In the genomic region with DNA sequence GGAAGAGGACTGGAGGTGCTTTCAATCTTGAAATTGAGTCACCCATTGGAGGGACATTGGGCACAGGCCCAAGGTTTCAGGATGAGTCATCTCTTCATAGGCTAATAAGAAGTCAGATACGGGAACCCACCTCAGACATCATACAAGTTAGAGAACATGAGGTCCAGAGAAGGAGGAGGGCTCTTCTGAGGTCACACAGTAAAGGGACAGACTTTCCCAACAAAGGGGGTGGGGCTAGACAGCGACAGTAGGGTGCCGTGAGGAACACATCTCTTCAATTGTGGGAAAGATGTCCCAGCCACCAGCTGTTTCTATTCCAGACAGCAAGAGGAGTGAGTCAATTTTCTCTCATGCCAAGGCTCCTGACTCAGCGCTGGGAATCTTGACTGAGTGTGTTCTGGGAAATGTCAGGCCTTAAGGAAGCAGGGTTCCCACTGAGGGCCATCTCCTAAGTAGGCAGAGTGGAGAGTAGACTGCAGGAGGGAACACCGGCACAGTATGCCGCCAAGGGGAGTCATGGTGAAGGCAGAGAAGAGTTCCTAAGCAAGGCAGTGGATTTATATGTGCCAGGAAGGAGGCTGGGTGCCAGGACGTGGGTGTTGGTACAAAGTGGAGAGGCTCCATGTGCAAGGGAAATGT, we compare ENCODE assay signal across 8 mouse cellular contexts. TPM values are rescaled to one million over a fixed set of nuclear protein-coding genes. Genes with fewer than 3 reads are reported as not detected.
DNase-seq lines count a peak whose midpoint lies in the region; ATAC-seq lines count a peak whose summit lies in the region.

No protein-coding gene starts in this region.

- no peaks in the 10 kb centered on the region for H3K27me3 ChIP-seq in hindbrain, embryonic 10.5 days (ENCODE audit: insufficient read depth, poor library complexity, severe bottlenecking)
- H3K27me3 ChIP-seq in hindbrain, embryonic 11.5 days (ENCODE audit: control insufficient read depth, insufficient read depth, low read length), result no peaks in the 10 kb centered on the region
- no peaks in the 10 kb centered on the region for H3K27me3 ChIP-seq in neural tube, embryonic 15.5 days (replicated peaks)

- peaks cover 4% of the 10 kb centered on the region for H3K36me3 ChIP-seq in hindbrain, embryonic 10.5 days
- H3K36me3 ChIP-seq in hindbrain, embryonic 11.5 days (ENCODE audit: control insufficient read depth, insufficient read depth, low read length), result no peaks in the 10 kb centered on the region
- no peaks in the 10 kb centered on the region for H3K36me3 ChIP-seq in neural tube, embryonic 15.5 days

- no peak for ATAC-seq in hindbrain, embryonic 11.5 days (ENCODE audit: low FRiP score)
- ATAC-seq in neural tube, embryonic 15.5 days (ENCODE audit: low FRiP score), result no peak
- no peak for ATAC-seq in erythroblast, adult 5-6 weeks (replicated peaks; ENCODE audit: low FRiP score, poor library complexity, severe bottlenecking)

- no peak overlapping the region for H3K4me2 ChIP-seq in hindbrain, embryonic 11.5 days (replicated peaks; ENCODE audit: low read depth, low read length)
- 0 out of 2 replicates have a peak overlapping the region, but pooled peaks have one; percentile 68 for H3K4me2 ChIP-seq in neural tube, embryonic 15.5 days

- H3K27ac ChIP-seq in hindbrain, embryonic 10.5 days, result peak overlapping the region; percentile 91
- no peak overlapping the region for H3K27ac ChIP-seq in hindbrain, embryonic 11.5 days (ENCODE audit: low read depth, low read length)
- peak overlapping the region; percentile 78 for H3K27ac ChIP-seq in neural tube, embryonic 15.5 days (replicated peaks)

- peaks cover 45% of the 10 kb centered on the region for H3K4me1 ChIP-seq in hindbrain, embryonic 10.5 days (replicated peaks)
- H3K4me1 ChIP-seq in hindbrain, embryonic 11.5 days (replicated peaks; ENCODE audit: control insufficient read depth, insufficient read depth, low read length), result peaks cover 6% of the 10 kb centered on the region; the same call in 1 of the 2 replicates
- H3K4me1 ChIP-seq in neural tube, embryonic 15.5 days, result peaks cover 34% of the 10 kb centered on the region

- 82% methylated on average over 7 of the region's 7 CpGs for WGBS in hindbrain, embryonic 10.5 days
- 82% methylated on average over 7 of the region's 7 CpGs for WGBS in hindbrain, embryonic 11.5 days
- 76% methylated on average over 7 of the region's 7 CpGs for WGBS in neural tube, embryonic 15.5 days

- DNase-seq in hindbrain, embryonic 10.5 days (ENCODE audit: low spot score), result no peak
- no peak for DNase-seq in hindbrain, embryonic 11.5 days (ENCODE audit: low spot score)
- peak; percentile 59 to 76 for DNase-seq in adrenal gland, adult 18-20 months (ENCODE audit: low spot score in 2 of 2)
- DNase-seq in heart, adult 9 months (ENCODE audit: low spot score in 2 of 2), result peak; percentile 76 to 81
- DNase-seq in left cerebral cortex, adult 8-10 months (ENCODE audit: low spot score in 2 of 2), result peak; percentile 57 to 90
- no peak for DNase-seq in embryo, embryonic 10.5 days (ENCODE audit: low spot score)

- H3K4me3 ChIP-seq in hindbrain, embryonic 10.5 days, result peak overlapping the region; percentile 9; the same call in 1 of the 2 replicates
- no peak overlapping the region for H3K4me3 ChIP-seq in hindbrain, embryonic 11.5 days (ENCODE audit: low read depth, low read length)
- no peak overlapping the region for H3K4me3 ChIP-seq in neural tube, embryonic 15.5 days (replicated peaks)

- no peak overlapping the region for H3K9ac ChIP-seq in hindbrain, embryonic 11.5 days (ENCODE audit: low read depth, low read length)
- H3K9ac ChIP-seq in neural tube, embryonic 15.5 days (replicated peaks), result no peak overlapping the region

- no peaks in the 10 kb centered on the region for H3K9me3 ChIP-seq in hindbrain, embryonic 10.5 days
- no peaks in the 10 kb centered on the region for H3K9me3 ChIP-seq in hindbrain, embryonic 11.5 days (ENCODE audit: control insufficient read depth, low read length)
- no peaks in the 10 kb centered on the region for H3K9me3 ChIP-seq in neural tube, embryonic 15.5 days (replicated peaks)

RNA-seq across cellular contexts. Expression of gene Coq8b, which starts 1.0 kb away (rescaled TPM):
- polyA plus RNA-seq in hindbrain, embryonic 10.5 days (2016; fragmentation: Nextera tagmentation; extraction: Ambion mirVana), result 22.4 and 27.2 TPM in 2 replicates
- 13.9 and 18.4 TPM in 2 replicates for polyA plus RNA-seq in hindbrain, embryonic 11.5 days (2014; fragmentation: Nextera tagmentation; extraction: Ambion mirVana)
- total RNA-seq in adrenal gland, adult 18-20 months (2021), result 10 to 100 TPM; 38.2 to 68.0 TPM
- total RNA-seq in left cerebral cortex, adult 8-10 months (2022), result 10 to 100 TPM; 29.8 to 38.9 (median 32.2) TPM
- 20.1 and 20.9 TPM in 2 replicates for polyA plus RNA-seq in neural tube, embryonic 15.5 days (2015; fragmentation: Nextera tagmentation; extraction: Ambion mirVana)
- 2.1 and 3.5 TPM in 2 replicates for total RNA-seq in erythroblast, adult 5-6 weeks (2015; ENCODE audit: low replicate concordance)
- 2.9 and 4.5 TPM in 2 replicates for total RNA-seq in erythroblast, adult 5-6 weeks (2017; ENCODE audit: low replicate concordance)

RNA-seq across cellular contexts. Expression of gene Itpkc, which starts 3.4 kb away (rescaled TPM):
- 5.6 and 6.8 TPM in 2 replicates for polyA plus RNA-seq in hindbrain, embryonic 10.5 days (2016; fragmentation: Nextera tagmentation; extraction: Ambion mirVana)
- 5.0 and 6.7 TPM in 2 replicates for polyA plus RNA-seq in hindbrain, embryonic 11.5 days (2014; fragmentation: Nextera tagmentation; extraction: Ambion mirVana)
- total RNA-seq in adrenal gland, adult 18-20 months (2021), result 10 to 100 TPM; 14.5 to 17.9 TPM
- 10 to 100 TPM in 3 of 4 experiments, 1 to 10 TPM in 1; 9.9 to 11.3 (median 10.3) TPM for total RNA-seq in left cerebral cortex, adult 8-10 months (2022)
- 5.9 and 6.1 TPM in 2 replicates for polyA plus RNA-seq in neural tube, embryonic 15.5 days (2015; fragmentation: Nextera tagmentation; extraction: Ambion mirVana)
- 2.3 TPM in 1 of 2 replicates, not detected in the other for total RNA-seq in erythroblast, adult 5-6 weeks (2015; ENCODE audit: low replicate concordance)
- total RNA-seq in erythroblast, adult 5-6 weeks (2017; ENCODE audit: low replicate concordance), result 0.60 and 1.5 TPM in 2 replicates

RNA-seq across cellular contexts. Expression of gene Numbl, which starts 26.4 kb away (rescaled TPM):
- 28.9 and 53.1 TPM in 2 replicates for polyA plus RNA-seq in hindbrain, embryonic 10.5 days (2016; fragmentation: Nextera tagmentation; extraction: Ambion mirVana)
- 19.8 and 22.7 TPM in 2 replicates for polyA plus RNA-seq in hindbrain, embryonic 11.5 days (2014; fragmentation: Nextera tagmentation; extraction: Ambion mirVana)
- total RNA-seq in adrenal gland, adult 18-20 months (2021), result 1 to 10 TPM; 6.8 to 7.7 TPM
- 10 to 100 TPM; 89.4 to 99.0 (median 95.1) TPM for total RNA-seq in left cerebral cortex, adult 8-10 months (2022)
- 47.7 and 60.7 TPM in 2 replicates for polyA plus RNA-seq in neural tube, embryonic 15.5 days (2015; fragmentation: Nextera tagmentation; extraction: Ambion mirVana)
- 0.42 and 0.58 TPM in 2 replicates for total RNA-seq in erythroblast, adult 5-6 weeks (2015; ENCODE audit: low replicate concordance)
- total RNA-seq in erythroblast, adult 5-6 weeks (2017; ENCODE audit: low replicate concordance), result 0.17 and 1.5 TPM in 2 replicates

RNA-seq across cellular contexts. Expression of gene Snrpa, which starts 35.7 kb away (rescaled TPM):
- polyA plus RNA-seq in hindbrain, embryonic 10.5 days (2016; fragmentation: Nextera tagmentation; extraction: Ambion mirVana), result 393 and 408 TPM in 2 replicates
- polyA plus RNA-seq in hindbrain, embryonic 11.5 days (2014; fragmentation: Nextera tagmentation; extraction: Ambion mirVana), result 333 and 349 TPM in 2 replicates
- total RNA-seq in adrenal gland, adult 18-20 months (2021), result 10 to 100 TPM; 65.7 to 67.2 TPM
- 10 to 100 TPM; 66.3 to 85.0 (median 72.8) TPM for total RNA-seq in left cerebral cortex, adult 8-10 months (2022)
- polyA plus RNA-seq in neural tube, embryonic 15.5 days (2015; fragmentation: Nextera tagmentation; extraction: Ambion mirVana), result 176 and 193 TPM in 2 replicates
- total RNA-seq in erythroblast, adult 5-6 weeks (2015; ENCODE audit: low replicate concordance), result 30.3 and 43.2 TPM in 2 replicates
- total RNA-seq in erythroblast, adult 5-6 weeks (2017; ENCODE audit: low replicate concordance), result 12.7 and 19.5 TPM in 2 replicates

RNA-seq across cellular contexts. Expression of gene BC024978, which starts 36.2 kb away (rescaled TPM):
- polyA plus RNA-seq in hindbrain, embryonic 10.5 days (2016; fragmentation: Nextera tagmentation; extraction: Ambion mirVana), result 3.6 and 4.3 TPM in 2 replicates
- 3.4 and 4.1 TPM in 2 replicates for polyA plus RNA-seq in hindbrain, embryonic 11.5 days (2014; fragmentation: Nextera tagmentation; extraction: Ambion mirVana)
- 10 to 100 TPM; 23.7 to 24.0 TPM for total RNA-seq in adrenal gland, adult 18-20 months (2021)
- 10 to 100 TPM; 21.0 to 25.0 (median 23.2) TPM for total RNA-seq in left cerebral cortex, adult 8-10 months (2022)
- polyA plus RNA-seq in neural tube, embryonic 15.5 days (2015; fragmentation: Nextera tagmentation; extraction: Ambion mirVana), result 3.4 TPM in 2 replicates
- 0.63 and 2.3 TPM in 2 replicates for total RNA-seq in erythroblast, adult 5-6 weeks (2015; ENCODE audit: low replicate concordance)
- 0.34 and 0.84 TPM in 2 replicates for total RNA-seq in erythroblast, adult 5-6 weeks (2017; ENCODE audit: low replicate concordance)

Comparison
In these comparisons a context has a peak if more than half of its experiments do, and no peak if none do; other contexts are left out.
1. DNase-seq: peak in adrenal gland, adult 18-20 months (2 of 2), heart, adult 9 months (2 of 2) and left cerebral cortex, adult 8-10 months (2 of 2); none in hindbrain, embryonic 10.5 days (single experiment), hindbrain, embryonic 11.5 days (single experiment) and embryo, embryonic 10.5 days (single experiment).
2. RNA of gene Coq8b, which starts 1.0 kb away (total RNA-seq): 38.2 to 68.0 TPM in adrenal gland, adult 18-20 months and 29.8 to 38.9 TPM in left cerebral cortex, adult 8-10 months; 2.1 to 4.5 TPM in erythroblast, adult 5-6 weeks; every median in the first group is over 4 times any median in the second.
3. RNA of gene Numbl, which starts 26.4 kb away (total RNA-seq): 89.4 to 99.0 TPM in left cerebral cortex, adult 8-10 months; 6.8 to 7.7 TPM in adrenal gland, adult 18-20 months and 0.17 to 1.5 TPM in erythroblast, adult 5-6 weeks; every median in the first group is over 10 times any median in the second.